Mouse (Mus musculus) induced T-regulatory cell, adult 2 months (primary cell): ENCODE data around the gene Drp2.

Source experiments
- DNase-seq: peaks from one replicate; pipeline ENCODE4 v3.0.0-alpha.2; 2012; ENCODE audit warnings: low read depth

The Drp2 gene

GRCm38 (mm10) chrX:134403863-134404583, at the start of gene Drp2:
Gene Drp2, plus strand, starts transcription at chrX:134404551.
- DNase-seq: no peak

- DNase-seq: no peak
Measured at GRCm38 (mm10) chrX:134359336-134359735, 45.0 kb upstream of the Drp2 start.

GRCm38 (mm10) chrX:134362156-134362555, 42.2 kb upstream of the Drp2 start:
- no peak for DNase-seq

GRCm38 (mm10) chrX:134365421-134365820, 38.9 kb upstream of the Drp2 start:
- no peak for DNase-seq

GRCm38 (mm10) chrX:134366547-134366946, 37.8 kb upstream of the Drp2 start:
- no peak for DNase-seq

- peak; percentile 57 for DNase-seq
Measured at GRCm38 (mm10) chrX:134371279-134371678, 33.1 kb upstream of the Drp2 start.

GRCm38 (mm10) chrX:134374190-134374589, 30.2 kb upstream of the Drp2 start:
- peak; percentile 58 for DNase-seq

GRCm38 (mm10) chrX:134384896-134385295, 19.5 kb upstream of the Drp2 start:
- no peak for DNase-seq

GRCm38 (mm10) chrX:134398972-134399371, 5.4 kb upstream of the Drp2 start:
- DNase-seq: no peak

GRCm38 (mm10) chrX:134404584-134404955, 219 bp downstream of the Drp2 start:
- DNase-seq: no peak

GRCm38 (mm10) chrX:134409354-134409900, 5.1 kb downstream of the Drp2 start:
- no peak for DNase-seq

GRCm38 (mm10) chrX:134412096-134412495, 7.7 kb downstream of the Drp2 start:
- DNase-seq: no peak

GRCm38 (mm10) chrX:134420097-134420496, 15.7 kb downstream of the Drp2 start:
- DNase-seq: no peak

GRCm38 (mm10) chrX:134424263-134424662, 19.9 kb downstream of the Drp2 start:
- no peak for DNase-seq

GRCm38 (mm10) chrX:134425798-134426197, 21.4 kb downstream of the Drp2 start:
- no peak for DNase-seq

GRCm38 (mm10) chrX:134426819-134427218, 22.5 kb downstream of the Drp2 start:
- no peak for DNase-seq

- DNase-seq: no peak
Measured at GRCm38 (mm10) chrX:134427307-134427706, 23.0 kb downstream of the Drp2 start.

GRCm38 (mm10) chrX:134474988-134475710, 70.8 kb downstream of the Drp2 start:
- no peak for DNase-seq

GRCm38 (mm10) chrX:134476290-134476689, 71.9 kb downstream of the Drp2 start, which contains the start of gene Taf7l:
Gene Taf7l, minus strand, starts transcription at chrX:134476490.
- DNase-seq: no peak

- no peak for DNase-seq
Measured at GRCm38 (mm10) chrX:134481720-134482119, 77.4 kb downstream of the Drp2 start.

- no peak for DNase-seq
Measured at GRCm38 (mm10) chrX:134500651-134501050, 96.3 kb downstream of the Drp2 start.
